Mouse (Mus musculus) myocyte (in vitro differentiated cells): ENCODE data around the gene Prok2.

Experiments used
- MAX ChIP-seq: IDR thresholded peaks from one replicate; pipeline ENCODE4 v1.6.1; 2011; ENCODE audit warnings: low read depth, mild to moderate bottlenecking, control low read depth
- MYOD1 ChIP-seq, 3 experiments: IDR thresholded peaks; one replicate each; pipeline ENCODE4 v1.6.1; 2011; ENCODE audit warnings: control low read depth in 2 of 3, low read depth in 2 of 3, mild to moderate bottlenecking in 2 of 3, moderate library complexity in 1 of 3; ENCODE audit not compliant: insufficient read length in 2 of 3, control insufficient read depth in 1 of 3
- MYOG ChIP-seq, 3 experiments: IDR thresholded peaks; one replicate each; pipeline ENCODE4 v1.6.1; 2011; ENCODE audit warnings: control low read depth in 2 of 3, low read depth in 2 of 3, mild to moderate bottlenecking in 2 of 3; ENCODE audit not compliant: insufficient read length in 2 of 3, control insufficient read depth in 1 of 3, insufficient read depth in 1 of 3
- POLR2A ChIP-seq: IDR thresholded peaks from one replicate; pipeline ENCODE4 v1.6.1; 2011; ENCODE audit warnings: low read depth, mild to moderate bottlenecking, control low read depth, moderate library complexity; ENCODE audit not compliant: insufficient read length
- SRF ChIP-seq: IDR thresholded peaks from one replicate; pipeline ENCODE4 v1.6.1; 2011; ENCODE audit warnings: low read depth; ENCODE audit not compliant: control insufficient read depth, insufficient read length
- TCF12 ChIP-seq: IDR thresholded peaks from one replicate; pipeline ENCODE4 v1.6.1; 2011; ENCODE audit warnings: mild to moderate bottlenecking, control low read depth; ENCODE audit not compliant: poor library complexity, insufficient read depth, severe bottlenecking
- USF1 ChIP-seq: IDR thresholded peaks from one replicate; pipeline ENCODE4 v1.6.1; 2011; ENCODE audit warnings: low read depth, mild to moderate bottlenecking, control low read depth, moderate library complexity

DNA sequence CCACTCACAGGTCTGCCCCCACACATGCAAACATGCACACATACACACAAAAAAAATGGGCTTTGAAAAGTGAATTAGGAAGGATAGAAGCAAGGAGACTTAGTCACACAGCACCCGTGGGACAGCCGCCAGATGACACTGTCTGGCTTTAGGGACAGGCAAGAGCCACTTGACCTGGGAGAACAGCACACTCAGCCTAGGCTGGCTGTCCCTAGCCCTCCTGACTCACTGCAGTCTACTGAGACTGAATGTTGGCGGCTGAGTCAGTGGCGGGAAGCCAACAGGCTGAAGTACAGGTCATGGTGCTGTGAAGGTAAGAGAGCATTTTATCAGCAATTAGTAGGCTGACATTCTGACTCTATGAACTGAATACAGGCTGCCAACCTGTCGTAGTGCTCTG is 8.5 kb upstream of the Prok2 start:
- TF ChIP-seq POLR2A, result no peak
- no peak for TF ChIP-seq USF1
- TF ChIP-seq MYOG (IDR thresholded peaks at IDR 0.05; ENCODE audit: control insufficient read depth in 1 of 3, insufficient read depth in 1 of 3, insufficient read length in 2 of 3, low read depth in 2 of 3), result no peak
- TF ChIP-seq TCF12, result no peak
- TF ChIP-seq SRF, result no peak
- no peak for TF ChIP-seq MYOD1 (IDR thresholded peaks at IDR 0.05; ENCODE audit: control insufficient read depth in 1 of 3, insufficient read length in 2 of 3, low read depth in 2 of 3)
- TF ChIP-seq MAX, result no peak
